Mouse (Mus musculus): ENCODE measurements around the gene Dnajc28.

Dnajc28 gene

GRCm38 (mm10) chr16:91587730-91588453 is 30.9 kb downstream of the Dnajc28 start:
- DNase-seq (ENCODE audit: low spot score), result no peak

GRCm38 (mm10) chr16:91586244-91586643 is 32.6 kb downstream of the Dnajc28 start:
- no peak for DNase-seq (ENCODE audit: low spot score)

- no peak for DNase-seq (ENCODE audit: low spot score)
Observed at GRCm38 (mm10) chr16:91585617-91586016, 33.2 kb downstream of the Dnajc28 start.

GRCm38 (mm10) chr16:91582307-91582706 is 36.5 kb downstream of the Dnajc28 start:
- no peak for DNase-seq (ENCODE audit: low spot score)

- no peak for DNase-seq (ENCODE audit: low spot score)
Observed at GRCm38 (mm10) chr16:91578980-91579720, 39.7 kb downstream of the Dnajc28 start.

- DNase-seq (ENCODE audit: low spot score), result no peak
Observed at GRCm38 (mm10) chr16:91575151-91575550, 43.7 kb downstream of the Dnajc28 start.

GRCm38 (mm10) chr16:91571105-91571504 is 47.7 kb downstream of the Dnajc28 start:
- DNase-seq (ENCODE audit: low spot score), result no peak

GRCm38 (mm10) chr16:91568960-91569359 is 49.9 kb downstream of the Dnajc28 start:
- DNase-seq (ENCODE audit: low spot score), result no peak

GRCm38 (mm10) chr16:91566002-91566401 is 52.8 kb downstream of the Dnajc28 start:
- DNase-seq (ENCODE audit: low spot score), result no peak

- no peak for DNase-seq (ENCODE audit: low spot score)
Observed at GRCm38 (mm10) chr16:91565292-91565951, 53.4 kb downstream of the Dnajc28 start.

- no peak for DNase-seq (ENCODE audit: low spot score)
Observed at GRCm38 (mm10) chr16:91564580-91565291, 54.1 kb downstream of the Dnajc28 start.
